Mouse (Mus musculus) CH12.LX (cell line): Measurements from ENCODE around the gene Klhl29.

ENCODE experiments used
- CTCF ChIP-seq, 2 experiments: IDR thresholded peaks in 1 of 2; conservative IDR thresholded peaks in 1 of 2; 2 replicates each; pipeline ENCODE4 v1.5.1; 2011 to 2012; ENCODE audit warnings: low read depth in 2 of 2, low read length in 2 of 2, improper control_type of control experiment in 1 of 2, inconsistent platforms in 1 of 2, mild to moderate bottlenecking in 1 of 2, moderate library complexity in 1 of 2
- ETS1 ChIP-seq: conservative IDR thresholded peaks from 2 replicates; pipeline ENCODE4 v1.6.1; 2012; ENCODE audit warnings: low read depth, mild to moderate bottlenecking, inconsistent platforms, low read length, improper control_type of control experiment, moderate library complexity

- TF ChIP-seq ETS1 (no peak), CTCF (conservative IDR thresholded peaks at IDR 0.05 in 1 of 2, IDR thresholded peaks at IDR 0.05 in 1 of 2; ENCODE audit: low read depth in 2 of 2, low read length in 2 of 2) (no peak)
Measured at GRCm38 (mm10) chr12:5081480-5081879, 294.0 kb downstream of the Klhl29 start.
